Comparison of ENCODE assay signal across 16 mouse cellular contexts in genomic region chr11:52942967-52943366, GRCm38 (mm10).
"Had no signal": no experiment of that assay in that cellular context is flagged by ENCODE, and none has a peak within 500 bp of the region (broad histone marks: within the 10 kb centered on the region; RNA-seq: fewer than 3 reads in every experiment).

No protein-coding gene starts in this region.

- DNase-seq: lung, adult 18-20 months; lung, embryonic 14.5 days; lung, postnatal 10 days; lung, postnatal 4 days; midbrain, embryonic 14.5 days; right cerebral cortex, postnatal 14 days; thymus, adult 2 months; thymus, postnatal 25 days; thymus, postnatal 4 days had no signal

- H3K9ac ChIP-seq: lung, embryonic 14.5 days; midbrain, embryonic 12.5 days; neural tube, embryonic 12.5 days; stomach, embryonic 15.5 days had no signal

- H3K4me1 ChIP-seq: neural tube, embryonic 12.5 days; stomach, embryonic 15.5 days had no signal

- H3K27me3 ChIP-seq: neural tube, embryonic 12.5 days; stomach, embryonic 15.5 days had no signal

- ATAC-seq: midbrain, embryonic 16.5 days had no signal

- H3K27ac ChIP-seq: midbrain, embryonic 10.5 days; midbrain, embryonic 12.5 days; neural tube, embryonic 12.5 days; stomach, embryonic 15.5 days; stomach, postnatal 0 days had no signal

- H3K4me3 ChIP-seq: midbrain, embryonic 10.5 days; midbrain, embryonic 12.5 days; myocyte; neural tube, embryonic 12.5 days; stomach, embryonic 15.5 days had no signal

- H3K36me3 ChIP-seq: midbrain, embryonic 10.5 days; midbrain, embryonic 12.5 days; neural tube, embryonic 12.5 days; stomach, embryonic 15.5 days had no signal

- H3K9me3 ChIP-seq: midbrain, embryonic 10.5 days; midbrain, embryonic 12.5 days; neural tube, embryonic 12.5 days; stomach, embryonic 15.5 days had no signal

- H3K4me2 ChIP-seq: lung, embryonic 14.5 days; midbrain, embryonic 12.5 days; neural tube, embryonic 12.5 days; stomach, embryonic 15.5 days had no signal
